Mouse (Mus musculus): Measurements from ENCODE around the gene Arap1. TPM values are rescaled to one million over a fixed set of nuclear protein-coding genes. Genes with fewer than 3 reads are reported as not detected.

The Arap1 gene
- polyA plus RNA-seq, 1 experiment: 41.8 TPM

GRCm38 (mm10) chr7:101403831-101404230 lies 56.0 kb downstream of the Arap1 start:
- H3K4me1 ChIP-seq (ENCODE audit: control insufficient read depth, insufficient read depth, low read length): 0 out of 2 replicates have a peak, but pooled peaks cover 4% of the 10 kb centered on the region
- no peak for DNase-seq
- WGBS: 94% methylated on average over 5 of the region's 5 CpGs
- TF ChIP-seq CTCF (IDR thresholded peaks at IDR 0.05; ENCODE audit: borderline replicate concordance, insufficient read depth, low read depth, low read length): no peak; the same call in 1 of the 2 replicates
- TF ChIP-seq POLR2A (IDR thresholded peaks at IDR 0.05; ENCODE audit: borderline replicate concordance, insufficient read depth, low read length): no peak
- H3K27me3 ChIP-seq (ENCODE audit: control insufficient read depth, insufficient read depth, low read length): no peaks in the 10 kb centered on the region
- no peak overlapping the region for H3K4me3 ChIP-seq (replicated peaks; ENCODE audit: insufficient read depth, low read depth, low read length)
- H3K27ac ChIP-seq (ENCODE audit: insufficient read depth, low read length): no peak overlapping the region

GRCm38 (mm10) chr7:101410267-101410936 lies 62.5 kb downstream of the Arap1 start, which contains the start of gene Gm45837:
Gene Gm45837, plus strand, starts transcription at chr7:101410886.
- Histone ChIP-seq H3K4me1 (ENCODE audit: control insufficient read depth, insufficient read depth, low read length) (no peaks in the 10 kb centered on the region), H3K4me3 (replicated peaks; ENCODE audit: insufficient read depth, low read depth, low read length) (no peak within 1 kb of the TSS), H3K27me3 (ENCODE audit: control insufficient read depth, insufficient read depth, low read length) (no peaks in the 10 kb centered on the region), H3K27ac (ENCODE audit: insufficient read depth, low read length) (no peak within 1 kb of the TSS)
- no peak for TF ChIP-seq CTCF (IDR thresholded peaks at IDR 0.05; ENCODE audit: borderline replicate concordance, insufficient read depth, low read depth, low read length)
- TF ChIP-seq POLR2A (IDR thresholded peaks at IDR 0.05; ENCODE audit: borderline replicate concordance, insufficient read depth, low read length): no peak
- 69% methylated on average over 11 of the region's 11 CpGs for WGBS
- DNase-seq: no peak

GRCm38 (mm10) chr7:101412796-101413195 lies 64.9 kb downstream of the Arap1 start:
- Histone ChIP-seq H3K27me3 (ENCODE audit: control insufficient read depth, insufficient read depth, low read length) (no peaks in the 10 kb centered on the region), H3K4me1 (ENCODE audit: control insufficient read depth, insufficient read depth, low read length) (no peaks in the 10 kb centered on the region), H3K4me3 (replicated peaks; ENCODE audit: insufficient read depth, low read depth, low read length) (no peak overlapping the region), H3K27ac (ENCODE audit: insufficient read depth, low read length) (no peak overlapping the region)
- peak; percentile 46 to 68 for DNase-seq
- TF ChIP-seq POLR2A (IDR thresholded peaks at IDR 0.05; ENCODE audit: borderline replicate concordance, insufficient read depth, low read length) (no peak), CTCF (IDR thresholded peaks at IDR 0.05; ENCODE audit: borderline replicate concordance, insufficient read depth, low read depth, low read length) (peak; percentile 95)

GRCm38 (mm10) chr7:101414209-101414608 lies 66.3 kb downstream of the Arap1 start:
- H3K4me3 ChIP-seq (replicated peaks; ENCODE audit: insufficient read depth, low read depth, low read length): no peak overlapping the region
- WGBS: 59% methylated on average over 4 of the region's 4 CpGs
- H3K4me1 ChIP-seq (ENCODE audit: control insufficient read depth, insufficient read depth, low read length): no peaks in the 10 kb centered on the region
- no peak overlapping the region for H3K27ac ChIP-seq (ENCODE audit: insufficient read depth, low read length)
- H3K27me3 ChIP-seq (ENCODE audit: control insufficient read depth, insufficient read depth, low read length): no peaks in the 10 kb centered on the region
- no peak for DNase-seq
- TF ChIP-seq POLR2A (IDR thresholded peaks at IDR 0.05; ENCODE audit: borderline replicate concordance, insufficient read depth, low read length): no peak
- TF ChIP-seq CTCF (IDR thresholded peaks at IDR 0.05; ENCODE audit: borderline replicate concordance, insufficient read depth, low read depth, low read length): no peak

- DNase-seq: no peak
- Histone ChIP-seq H3K4me3 (replicated peaks; ENCODE audit: insufficient read depth, low read depth, low read length) (no peak overlapping the region), H3K27ac (ENCODE audit: insufficient read depth, low read length) (no peak overlapping the region), H3K4me1 (ENCODE audit: control insufficient read depth, insufficient read depth, low read length) (no peaks in the 10 kb centered on the region), H3K27me3 (ENCODE audit: control insufficient read depth, insufficient read depth, low read length) (no peaks in the 10 kb centered on the region)
- WGBS: 51% methylated on average over 7 of the region's 7 CpGs
- no peak for TF ChIP-seq CTCF (IDR thresholded peaks at IDR 0.05; ENCODE audit: borderline replicate concordance, insufficient read depth, low read depth, low read length)
- no peak for TF ChIP-seq POLR2A (IDR thresholded peaks at IDR 0.05; ENCODE audit: borderline replicate concordance, insufficient read depth, low read length)
These were observed 67.0 kb downstream of the Arap1 start for GRCm38 (mm10) chr7:101414661-101415511.

- DNase-seq: no peak
These were observed 67.7 kb downstream of the Arap1 start for GRCm38 (mm10) chr7:101415512-101416100.

GRCm38 (mm10) chr7:101416391-101416790 lies 68.5 kb downstream of the Arap1 start:
- no peaks in the 10 kb centered on the region for H3K27me3 ChIP-seq (ENCODE audit: control insufficient read depth, insufficient read depth, low read length)
- no peak for DNase-seq
- TF ChIP-seq POLR2A (IDR thresholded peaks at IDR 0.05; ENCODE audit: borderline replicate concordance, insufficient read depth, low read length) (no peak), CTCF (IDR thresholded peaks at IDR 0.05; ENCODE audit: borderline replicate concordance, insufficient read depth, low read depth, low read length) (no peak)
- H3K4me3 ChIP-seq (replicated peaks; ENCODE audit: insufficient read depth, low read depth, low read length): no peak overlapping the region
- 79% methylated on average over 5 of the region's 5 CpGs for WGBS
- H3K27ac ChIP-seq (ENCODE audit: insufficient read depth, low read length): no peak overlapping the region
- no peaks in the 10 kb centered on the region for H3K4me1 ChIP-seq (ENCODE audit: control insufficient read depth, insufficient read depth, low read length)

More at GRCm38 (mm10) chr7:101415512-101416100, 67.7 kb downstream of the Arap1 start:
- no peak overlapping the region for H3K27ac ChIP-seq (ENCODE audit: insufficient read depth, low read length)
- no peak overlapping the region for H3K4me3 ChIP-seq (replicated peaks; ENCODE audit: insufficient read depth, low read depth, low read length)
- no peaks in the 10 kb centered on the region for H3K4me1 ChIP-seq (ENCODE audit: control insufficient read depth, insufficient read depth, low read length)
- no peaks in the 10 kb centered on the region for H3K27me3 ChIP-seq (ENCODE audit: control insufficient read depth, insufficient read depth, low read length)
- 21% methylated on average over 8 of the region's 8 CpGs for WGBS
- TF ChIP-seq CTCF (IDR thresholded peaks at IDR 0.05; ENCODE audit: borderline replicate concordance, insufficient read depth, low read depth, low read length) (no peak), POLR2A (IDR thresholded peaks at IDR 0.05; ENCODE audit: borderline replicate concordance, insufficient read depth, low read length) (no peak)
